Mouse (Mus musculus): Measurements from ENCODE around the gene Gcm2. TPM values are rescaled to one million over a fixed set of nuclear protein-coding genes. Genes with fewer than 3 reads are reported as not detected.
A peak's percentile ranks its signal among the peaks of the same experiment; 100 is the strongest.

Gcm2 gene
- polyA plus RNA-seq, 1 experiment, result 0.05 TPM

DNA sequence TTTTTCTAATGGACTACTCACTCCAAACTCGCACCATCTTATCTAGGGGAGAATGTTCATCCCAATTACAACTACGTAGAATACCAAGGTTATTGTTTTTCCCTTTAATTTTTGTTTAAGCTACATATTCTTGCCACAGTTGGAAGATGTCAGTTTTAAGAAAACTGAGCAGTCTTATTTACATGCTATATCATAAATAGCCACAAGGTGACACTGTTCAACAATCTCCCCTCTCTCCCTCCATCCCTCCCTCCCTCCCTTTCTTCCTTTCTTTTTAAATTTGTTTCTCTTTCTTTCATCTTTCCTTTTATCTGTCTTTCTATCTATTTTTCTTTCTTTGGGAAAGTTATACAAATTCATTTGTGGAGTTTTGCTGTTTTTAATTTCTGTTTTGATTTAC, 25.7 kb downstream of the Gcm2 start:
- no peak for DNase-seq
- TF ChIP-seq POLR2A (IDR thresholded peaks at IDR 0.05; ENCODE audit: borderline replicate concordance, extremely low read depth, low read depth, low read length) (no peak), CTCF (IDR thresholded peaks at IDR 0.05; ENCODE audit: insufficient read depth, low read length) (no peak)
- Histone ChIP-seq H3K4me3 (replicated peaks; ENCODE audit: extremely low read depth, low read depth, low read length) (no peak overlapping the region), H3K4me1 (ENCODE audit: control insufficient read depth, insufficient read depth, low read length) (no peaks in the 10 kb centered on the region)
- 20% methylated on average over 2 of the region's 2 CpGs for WGBS

DNA sequence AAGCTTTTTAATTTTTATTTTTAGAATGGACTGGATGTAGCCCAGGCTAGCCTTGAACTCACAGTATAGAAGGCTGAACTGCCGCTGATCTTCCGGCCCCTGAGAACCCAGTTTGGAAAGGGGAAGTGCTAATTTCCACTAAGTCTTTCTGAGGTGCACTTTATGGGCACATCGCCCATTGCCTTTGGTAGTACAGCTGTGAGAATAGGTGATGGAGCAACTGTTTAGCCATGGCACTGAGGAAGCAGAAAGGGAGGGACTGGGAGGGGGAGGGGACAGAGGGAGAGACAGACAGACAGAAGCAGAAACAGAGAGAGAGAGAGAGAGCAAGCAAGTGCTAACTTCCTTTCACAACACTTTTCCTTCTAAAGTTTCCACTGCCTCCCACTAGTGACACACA, 26.3 kb downstream of the Gcm2 start:
- no peak for DNase-seq
- H3K4me1 ChIP-seq (ENCODE audit: control insufficient read depth, insufficient read depth, low read length), result no peaks in the 10 kb centered on the region; the same call in 1 of the 2 replicates
- 75% methylated on average over 3 of the region's 3 CpGs for WGBS
- TF ChIP-seq CTCF (IDR thresholded peaks at IDR 0.05; ENCODE audit: insufficient read depth, low read length), result no peak
- TF ChIP-seq POLR2A (IDR thresholded peaks at IDR 0.05; ENCODE audit: borderline replicate concordance, extremely low read depth, low read depth, low read length), result no peak
- no peak overlapping the region for H3K4me3 ChIP-seq (replicated peaks; ENCODE audit: extremely low read depth, low read depth, low read length)

DNA sequence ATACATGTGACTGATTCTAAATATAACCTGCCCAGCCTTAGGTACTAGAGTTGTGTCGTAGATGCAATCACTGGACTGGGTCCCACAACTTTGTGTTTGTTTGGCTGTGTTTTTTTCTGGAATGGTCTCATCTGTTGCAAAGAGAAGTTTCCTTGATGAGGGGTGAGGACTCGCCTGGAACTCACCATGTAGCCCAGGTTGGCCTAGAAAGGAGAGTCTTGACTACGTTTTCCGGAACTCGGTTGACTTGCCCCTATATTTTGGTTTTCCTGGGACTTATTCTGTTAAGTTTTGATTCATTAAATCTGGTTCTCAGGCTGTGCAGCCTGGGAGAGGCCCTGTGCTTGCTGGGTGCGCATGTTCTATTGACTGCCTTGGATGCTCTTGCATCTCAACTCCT, 30.1 kb downstream of the Gcm2 start:
- no peak for TF ChIP-seq POLR2A (IDR thresholded peaks at IDR 0.05; ENCODE audit: borderline replicate concordance, extremely low read depth, low read depth, low read length)
- TF ChIP-seq CTCF (IDR thresholded peaks at IDR 0.05; ENCODE audit: insufficient read depth, low read length), result no peak
- no peak for DNase-seq
- WGBS, result 89% methylated on average over 6 of the region's 6 CpGs
- Histone ChIP-seq H3K4me3 (replicated peaks; ENCODE audit: extremely low read depth, low read depth, low read length) (no peak overlapping the region), H3K4me1 (ENCODE audit: control insufficient read depth, insufficient read depth, low read length) (no peaks in the 10 kb centered on the region; the same call in 1 of the 2 replicates)

DNA sequence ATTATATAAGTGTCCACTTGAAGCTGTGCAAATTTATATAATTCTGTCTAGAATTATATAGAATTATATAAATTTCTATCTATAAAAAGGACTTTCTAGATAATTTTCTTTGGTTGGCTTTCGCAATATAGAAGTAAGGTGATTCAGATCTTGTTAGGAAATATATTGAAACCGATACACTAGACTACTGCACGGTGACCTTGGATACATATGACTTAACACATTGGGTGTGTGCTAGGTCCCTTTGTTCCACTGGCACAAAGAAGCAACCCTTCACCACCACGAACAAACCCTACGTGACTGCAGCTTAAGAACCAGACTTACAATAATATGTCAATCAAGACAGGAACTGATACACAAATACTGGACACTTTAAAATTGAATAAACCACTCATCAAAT, 31.0 kb downstream of the Gcm2 start:
- DNase-seq, result no peak
- no peaks in the 10 kb centered on the region; the same call in 1 of the 2 replicates for H3K4me1 ChIP-seq (ENCODE audit: control insufficient read depth, insufficient read depth, low read length)
- no peak overlapping the region for H3K4me3 ChIP-seq (replicated peaks; ENCODE audit: extremely low read depth, low read depth, low read length)
- no peak for TF ChIP-seq CTCF (IDR thresholded peaks at IDR 0.05; ENCODE audit: insufficient read depth, low read length)
- TF ChIP-seq POLR2A (IDR thresholded peaks at IDR 0.05; ENCODE audit: borderline replicate concordance, extremely low read depth, low read depth, low read length), result no peak
- WGBS, result 49% methylated on average over 5 of the region's 5 CpGs

DNA sequence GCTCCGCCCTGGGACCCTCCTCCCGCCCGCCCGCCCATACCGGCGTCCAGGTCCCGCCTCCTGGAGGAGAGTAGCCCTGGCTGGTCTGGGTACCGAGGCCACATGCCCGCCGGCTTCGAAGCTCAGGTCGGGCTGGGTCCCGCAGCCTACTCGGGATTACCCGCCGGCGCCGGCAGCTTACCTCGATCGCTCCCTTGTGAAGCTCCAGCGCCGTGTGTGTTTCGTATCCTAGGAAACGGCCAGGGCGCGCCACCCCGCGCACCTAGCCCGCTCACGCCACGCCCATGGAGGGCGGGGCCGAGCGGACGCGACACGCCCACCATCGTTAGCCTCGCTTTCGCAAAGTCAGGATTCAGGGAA, 31.4 kb downstream of the Gcm2 start, which contains the start of gene Mak:
Gene Mak (minus strand): TSS at position 286 of the 360 bp plus-strand sequence.
- Histone ChIP-seq H3K4me1 (ENCODE audit: control insufficient read depth, insufficient read depth, low read length) (no peaks in the 10 kb centered on the region; the same call in 1 of the 2 replicates), H3K4me3 (replicated peaks; ENCODE audit: extremely low read depth, low read depth, low read length) (peak within 1 kb of the TSS; percentile 16)
- WGBS, result under 1% methylated on average over 39 of the region's 40 CpGs
- TF ChIP-seq POLR2A (IDR thresholded peaks at IDR 0.05; ENCODE audit: borderline replicate concordance, extremely low read depth, low read depth, low read length), result no peak
- no peak for TF ChIP-seq CTCF (IDR thresholded peaks at IDR 0.05; ENCODE audit: insufficient read depth, low read length)
- DNase-seq, result peak; percentile 66

DNA sequence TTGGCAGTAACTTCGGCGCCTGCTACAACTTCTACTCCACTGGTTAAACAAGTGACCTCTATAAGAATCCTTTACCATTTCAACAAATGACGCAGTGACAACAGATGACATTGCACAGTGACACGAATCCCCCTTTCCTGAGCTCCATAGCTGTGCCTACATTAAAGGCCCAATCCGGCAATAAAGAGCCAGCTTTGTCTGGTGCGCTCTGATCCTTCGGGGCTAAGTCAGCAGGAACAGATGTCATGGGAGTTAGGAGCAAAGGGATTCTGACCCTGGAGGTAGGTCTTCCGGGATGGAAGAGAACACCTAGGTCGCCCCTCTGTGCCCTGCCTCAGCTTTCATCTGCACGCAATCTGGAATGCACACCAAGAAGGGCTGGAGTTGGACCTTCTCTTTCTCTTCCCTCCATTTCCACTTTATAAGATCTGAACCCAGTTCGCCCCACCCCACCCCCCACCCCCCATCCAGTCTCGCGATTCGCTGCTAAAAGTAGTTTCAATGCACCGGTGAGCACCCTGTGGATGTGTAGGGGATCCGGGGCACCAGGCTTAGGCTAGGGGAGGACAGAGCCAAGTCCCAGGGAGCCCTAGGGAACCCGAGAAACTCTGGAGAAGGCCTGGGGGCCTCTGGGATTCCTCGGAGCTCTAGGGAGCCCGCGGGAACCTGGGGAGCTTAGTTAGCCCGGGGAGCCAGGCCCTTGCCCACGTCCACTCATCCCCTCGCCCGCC, 32.0 kb downstream of the Gcm2 start:
- WGBS, result 20% methylated on average over 21 of the region's 24 CpGs
- no peak for DNase-seq
- peak overlapping the region; percentile 16 for H3K4me3 ChIP-seq (replicated peaks; ENCODE audit: extremely low read depth, low read depth, low read length)
- H3K4me1 ChIP-seq (ENCODE audit: control insufficient read depth, insufficient read depth, low read length), result no peaks in the 10 kb centered on the region; the same call in 1 of the 2 replicates
- TF ChIP-seq CTCF (IDR thresholded peaks at IDR 0.05; ENCODE audit: insufficient read depth, low read length) (no peak), POLR2A (IDR thresholded peaks at IDR 0.05; ENCODE audit: borderline replicate concordance, extremely low read depth, low read depth, low read length) (no peak)

DNA sequence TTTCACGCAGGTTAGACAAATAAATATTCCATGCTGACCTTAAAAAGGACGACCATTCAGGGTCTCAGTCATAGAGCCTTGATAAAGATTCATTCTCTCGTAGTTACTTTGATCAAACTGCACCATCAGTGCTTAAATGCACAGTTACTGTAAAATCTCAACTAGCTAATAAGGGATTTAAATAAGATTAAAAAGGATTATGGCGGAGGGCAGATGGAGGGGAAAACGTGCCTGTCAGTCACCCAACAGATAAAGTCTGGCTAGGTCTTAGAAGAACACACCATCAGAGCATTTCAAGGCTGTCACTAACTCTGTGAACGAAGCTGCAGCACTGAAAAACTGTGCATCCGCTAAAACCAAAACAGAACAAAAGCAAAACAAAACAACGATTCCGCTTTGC, 32.9 kb downstream of the Gcm2 start:
- H3K4me1 ChIP-seq (ENCODE audit: control insufficient read depth, insufficient read depth, low read length), result no peaks in the 10 kb centered on the region; the same call in 1 of the 2 replicates
- WGBS, result 66% methylated on average over 9 of the region's 9 CpGs
- no peak for DNase-seq
- TF ChIP-seq CTCF (IDR thresholded peaks at IDR 0.05; ENCODE audit: insufficient read depth, low read length) (no peak), POLR2A (IDR thresholded peaks at IDR 0.05; ENCODE audit: borderline replicate concordance, extremely low read depth, low read depth, low read length) (no peak)
- no peak overlapping the region for H3K4me3 ChIP-seq (replicated peaks; ENCODE audit: extremely low read depth, low read depth, low read length)

DNA sequence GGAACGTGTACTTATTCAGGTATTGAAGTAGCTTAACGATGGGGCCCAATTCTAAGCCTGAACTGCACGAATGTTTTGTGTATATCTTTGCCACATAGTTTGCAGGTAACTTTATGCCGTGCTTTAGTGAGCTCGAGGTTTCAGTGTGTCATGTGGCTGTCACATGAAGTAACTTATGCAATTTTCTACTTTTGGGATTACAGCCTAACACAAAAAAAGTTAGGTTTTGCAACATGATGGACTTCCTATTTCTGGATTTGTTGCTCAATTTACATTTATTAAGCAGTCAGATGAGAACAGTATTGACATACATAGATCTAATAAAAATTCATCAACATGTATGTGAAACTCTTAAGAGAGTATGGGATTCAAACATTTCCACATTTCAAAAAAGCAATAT, 37.0 kb downstream of the Gcm2 start:
- no peaks in the 10 kb centered on the region for H3K4me1 ChIP-seq (ENCODE audit: control insufficient read depth, insufficient read depth, low read length)
- no peak overlapping the region for H3K4me3 ChIP-seq (replicated peaks; ENCODE audit: extremely low read depth, low read depth, low read length)
- no peak for TF ChIP-seq POLR2A (IDR thresholded peaks at IDR 0.05; ENCODE audit: borderline replicate concordance, extremely low read depth, low read depth, low read length)
- no peak for TF ChIP-seq CTCF (IDR thresholded peaks at IDR 0.05; ENCODE audit: insufficient read depth, low read length)
- WGBS, result 76% methylated on average over 5 of the region's 5 CpGs
- no peak for DNase-seq

DNA sequence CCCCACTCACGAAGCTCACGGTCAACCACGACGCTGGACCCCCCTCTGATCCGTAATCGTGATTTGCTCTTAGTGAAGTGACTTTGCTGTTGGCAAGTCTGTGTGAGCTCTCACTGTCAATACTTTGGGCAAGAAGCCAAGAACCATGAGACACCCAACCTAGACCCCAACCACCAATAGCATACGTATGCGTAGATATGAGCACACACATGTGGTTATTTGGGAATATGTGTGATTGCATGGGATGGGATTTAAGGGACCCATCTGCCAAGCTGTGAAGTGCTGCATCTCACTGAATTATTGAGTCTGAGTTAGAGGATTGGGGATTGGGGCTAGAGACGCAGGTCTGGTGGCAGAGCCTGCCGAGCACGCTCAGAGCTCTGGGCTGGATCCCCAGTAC, 39.2 kb downstream of the Gcm2 start:
- TF ChIP-seq CTCF (IDR thresholded peaks at IDR 0.05; ENCODE audit: insufficient read depth, low read length) (no peak), POLR2A (IDR thresholded peaks at IDR 0.05; ENCODE audit: borderline replicate concordance, extremely low read depth, low read depth, low read length) (no peak)
- DNase-seq, result no peak
- WGBS, result 84% methylated on average over 11 of the region's 11 CpGs
- Histone ChIP-seq H3K4me1 (ENCODE audit: control insufficient read depth, insufficient read depth, low read length) (no peaks in the 10 kb centered on the region), H3K4me3 (replicated peaks; ENCODE audit: extremely low read depth, low read depth, low read length) (no peak overlapping the region)

DNA sequence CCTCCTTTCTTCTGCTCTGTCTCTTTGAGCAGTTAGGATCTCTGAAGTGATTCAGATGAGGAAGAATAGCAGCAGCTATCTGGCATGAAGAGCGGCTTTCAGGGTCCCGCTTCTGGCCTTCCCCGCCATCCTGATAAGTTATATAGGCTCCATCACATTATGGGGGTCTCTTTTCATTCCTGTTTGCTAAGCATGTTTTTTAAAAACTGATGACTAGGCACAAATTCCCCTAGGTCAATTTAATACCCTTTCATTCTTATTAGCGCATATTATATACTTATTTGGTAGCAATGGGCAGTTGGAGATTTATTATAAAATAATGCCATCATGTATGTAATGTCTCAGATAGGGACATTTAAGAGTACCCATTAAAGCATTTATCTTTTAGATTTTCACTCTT, 43.2 kb downstream of the Gcm2 start:
- Histone ChIP-seq H3K4me1 (ENCODE audit: control insufficient read depth, insufficient read depth, low read length) (no peaks in the 10 kb centered on the region), H3K4me3 (replicated peaks; ENCODE audit: extremely low read depth, low read depth, low read length) (no peak overlapping the region)
- no peak for DNase-seq
- TF ChIP-seq CTCF (IDR thresholded peaks at IDR 0.05; ENCODE audit: insufficient read depth, low read length) (no peak), POLR2A (IDR thresholded peaks at IDR 0.05; ENCODE audit: borderline replicate concordance, extremely low read depth, low read depth, low read length) (no peak)
- WGBS, result 96% methylated on average over 4 of the region's 4 CpGs
